Mouse (Mus musculus): ENCODE data around the gene Pde10a.

DNA sequence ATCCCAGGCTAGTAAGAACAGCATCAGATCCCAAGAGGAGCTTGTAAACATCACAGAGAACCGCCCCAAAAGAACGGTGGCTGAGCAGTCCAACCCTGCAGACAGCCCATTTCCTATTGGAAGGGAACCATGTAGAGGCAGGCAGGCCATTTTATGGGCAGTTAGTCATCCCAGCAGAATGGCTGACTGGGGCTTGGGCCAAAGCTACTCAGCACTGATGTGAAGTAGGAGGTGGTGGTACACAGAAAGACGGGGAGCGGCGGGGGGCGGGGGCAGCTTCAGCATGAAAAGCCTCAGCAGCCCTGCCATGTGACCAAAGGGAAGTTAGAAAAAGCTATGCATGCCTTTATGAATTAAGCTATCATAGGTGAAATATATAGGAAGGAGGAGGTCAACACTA, 252.5 kb downstream of the Pde10a start:
- TF ChIP-seq POLR2A (IDR thresholded peaks at IDR 0.05; ENCODE audit: insufficient read depth, low read depth, low read length): no peak
- TF ChIP-seq CTCF (IDR thresholded peaks at IDR 0.05): no peak
